Mouse (Mus musculus) midbrain, postnatal 0 days (tissue): Measurements from ENCODE around the gene Ermp1. TPM values are rescaled to one million over a fixed set of nuclear protein-coding genes. Genes with fewer than 3 reads are reported as not detected.

Source experiments
- ATAC-seq: fragments of 200-750 bp; cut with Nextera tagmentation; 2 replicates; pipeline ENCODE4 v1.8.0; 2017; ENCODE audit warnings: moderate number of reproducible peaks, mild to moderate bottlenecking, moderate TSS enrichment, moderate library complexity; ENCODE audit not compliant: low FRiP score
- DNase-seq: peaks from one replicate; pipeline ENCODE4 v3.0.0-alpha.2; 2015; ENCODE audit warnings: low spot score
- H3K27ac ChIP-seq: fragments of 300-500 bp; sonication (generic); 2 replicates; pipeline ENCODE4 v1.5.1; 2014; ENCODE audit warnings: low read depth, mild to moderate bottlenecking, low read length, mixed read lengths
- H3K27me3 ChIP-seq: fragments of 300-500 bp; sonication (generic); 2 replicates; pipeline ENCODE4 v1.6.1; 2014; ENCODE audit warnings: low read length, control low read depth, mixed read lengths; ENCODE audit not compliant: insufficient read depth
- H3K36me3 ChIP-seq: fragments of 300-500 bp; sonication (generic); 2 replicates; pipeline ENCODE4 v1.6.1; 2014; ENCODE audit warnings: low read length, control low read depth, mixed read lengths; ENCODE audit not compliant: insufficient read depth
- H3K4me1 ChIP-seq: fragments of 300-500 bp; sonication (generic); 2 replicates; pipeline ENCODE4 v1.6.1; 2014; ENCODE audit warnings: mild to moderate bottlenecking, control low read depth, antibody characterized with exemption, low read length, mixed read lengths; ENCODE audit not compliant: insufficient read depth
- H3K4me2 ChIP-seq: fragments of 300-500 bp; sonication (generic); 2 replicates; pipeline ENCODE4 v1.6.1; 2014; ENCODE audit warnings: low read depth, mild to moderate bottlenecking, low read length, mixed read lengths; ENCODE audit not compliant: poor library complexity, severe bottlenecking
- H3K4me3 ChIP-seq: fragments of 300-500 bp; sonication (generic); 2 replicates; pipeline ENCODE4 v1.5.1; 2014; ENCODE audit warnings: low read depth, mild to moderate bottlenecking, low read length, moderate library complexity
- H3K9ac ChIP-seq: fragments of 300-500 bp; sonication (generic); replicated peaks from 2 replicates; pipeline ENCODE4 v1.6.1; 2014; ENCODE audit warnings: mild to moderate bottlenecking, low read length, moderate library complexity, mixed read lengths; ENCODE audit not compliant: poor library complexity, severe bottlenecking
- H3K9me3 ChIP-seq: fragments of 300-500 bp; sonication (generic); 2 replicates; pipeline ENCODE4 v1.6.1; 2016; ENCODE audit warnings: low read length, control low read depth
- CTCF ChIP-seq: IDR thresholded peaks from 2 replicates; pipeline ENCODE4 v1.5.1; 2016; ENCODE audit warnings: antibody characterized with exemption, mild to moderate bottlenecking
- WGBS: fragments of 180-500 bp; shearing (Covaris S2); extraction: QIAGEN DNeasy Blood & Tissue Kit; methylation state at CpG from one replicate; pipeline ENCODE4 v1.1.7; 2014; 5-methylcytosine and 5-hydroxymethylcytosine counted together
- polyA plus RNA-seq: library from polyadenylated mRNA; unstranded; fragments of >200 nt; fragmentation: Nextera tagmentation; extraction: Ambion mirVana; gene quantifications from 2 replicates; pipeline ENCODE4 v1.2.1, GENCODE M21; 2015
- total RNA-seq: library from RNA; depleted of rRNA; stranded (reverse); fragments of >200 nt; gene quantifications from 2 replicates; pipeline ENCODE4 v1.2.3, GENCODE M21; 2014

Ermp1 gene
- total and polyA plus RNA-seq, 2 experiments from 2014 or later: 9.6 to 15.8 TPM

DNA sequence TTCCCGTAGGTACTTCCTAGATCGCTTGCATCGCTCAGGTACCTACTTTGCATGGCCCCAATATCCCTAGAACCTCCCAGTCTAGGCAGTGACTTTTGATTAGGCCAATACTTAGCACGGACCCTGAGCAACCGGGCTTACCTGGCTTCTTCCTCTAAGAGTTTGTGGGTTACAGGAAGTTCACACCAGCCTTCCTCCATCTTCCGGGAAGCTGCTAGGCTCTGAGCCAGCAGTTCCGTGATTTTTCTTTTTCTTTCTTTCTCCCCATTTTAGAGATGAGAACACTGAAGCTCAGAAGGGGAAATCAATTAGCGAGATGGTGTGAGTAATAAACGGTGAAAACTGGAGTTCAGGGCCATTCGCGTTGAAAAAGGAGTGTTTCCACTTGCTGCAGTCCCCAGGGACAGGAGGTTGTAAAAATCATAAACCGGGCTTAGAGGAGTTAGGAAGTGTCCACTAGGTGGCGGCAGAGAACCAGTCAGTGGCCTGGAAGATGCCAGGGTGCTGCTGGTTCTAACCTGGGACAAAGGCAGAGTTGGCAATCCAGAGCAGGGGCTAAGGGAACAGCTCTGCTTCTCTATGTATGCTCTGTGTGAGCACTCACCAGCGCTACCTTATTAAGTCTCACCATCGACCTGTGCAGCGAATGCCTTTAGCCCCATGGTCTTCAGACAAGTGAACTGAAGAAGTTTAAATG is 35.8 kb upstream of the Ermp1 start:
- Histone ChIP-seq H3K4me3 (no peak overlapping the region), H3K4me1 (no peaks in the 10 kb centered on the region), H3K9me3 (no peaks in the 10 kb centered on the region), H3K9ac (no peak overlapping the region), H3K36me3 (no peaks in the 10 kb centered on the region), H3K27ac (no peak overlapping the region), H3K27me3 (no peaks in the 10 kb centered on the region), H3K4me2 (no peak overlapping the region)
- 55% methylated on average over 16 of the region's 16 CpGs for WGBS
- ATAC-seq: peak; percentile 58; the same call in 1 of the 2 replicates
- peak; percentile 88 for DNase-seq
- peak; percentile 90 for TF ChIP-seq CTCF

DNA sequence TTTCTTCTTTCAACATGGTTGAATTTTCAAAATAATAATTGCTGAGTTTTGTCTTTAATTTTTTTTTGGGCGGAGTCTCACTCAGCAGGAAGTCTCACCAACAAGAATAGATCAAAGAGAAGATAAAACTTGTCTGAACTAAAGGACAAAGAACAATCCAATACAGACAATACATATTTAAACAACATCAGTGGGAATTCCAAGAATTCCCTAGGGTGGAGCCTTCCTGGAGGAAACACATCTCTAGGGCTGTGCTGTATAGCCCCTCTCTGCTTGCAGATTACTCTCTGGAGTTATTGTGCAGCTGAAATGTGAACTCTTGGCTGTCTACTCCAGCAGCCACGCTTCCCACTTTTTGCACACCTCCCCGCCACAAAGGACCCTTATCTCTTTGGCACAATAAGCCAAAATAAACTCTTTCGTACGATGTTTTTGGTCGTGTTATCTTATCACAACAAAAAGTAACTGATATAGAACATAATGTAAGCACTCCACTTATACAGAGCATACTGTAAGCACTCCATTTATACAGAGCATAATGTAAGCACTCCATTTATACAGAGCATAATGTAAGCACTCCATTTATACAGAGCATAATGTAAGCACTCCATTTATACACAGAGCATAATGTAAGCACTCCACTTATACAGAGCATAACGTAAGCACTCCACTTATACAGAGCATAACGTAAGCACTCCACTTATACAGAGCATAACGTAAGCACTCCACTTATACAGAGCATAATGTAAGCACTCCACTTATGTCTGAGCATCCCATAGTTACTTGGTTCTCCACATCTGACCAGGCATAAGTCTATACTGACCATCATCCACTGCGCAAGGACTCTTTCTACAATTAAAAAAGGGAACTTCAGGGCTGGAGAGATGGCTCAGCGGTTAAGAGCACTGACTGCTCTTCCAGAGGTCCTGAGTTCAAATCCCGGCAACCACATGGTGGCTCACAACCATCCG is 32.3 kb upstream of the Ermp1 start:
- 83% methylated on average over 13 of the region's 13 CpGs for WGBS
- ATAC-seq: no peak

DNA sequence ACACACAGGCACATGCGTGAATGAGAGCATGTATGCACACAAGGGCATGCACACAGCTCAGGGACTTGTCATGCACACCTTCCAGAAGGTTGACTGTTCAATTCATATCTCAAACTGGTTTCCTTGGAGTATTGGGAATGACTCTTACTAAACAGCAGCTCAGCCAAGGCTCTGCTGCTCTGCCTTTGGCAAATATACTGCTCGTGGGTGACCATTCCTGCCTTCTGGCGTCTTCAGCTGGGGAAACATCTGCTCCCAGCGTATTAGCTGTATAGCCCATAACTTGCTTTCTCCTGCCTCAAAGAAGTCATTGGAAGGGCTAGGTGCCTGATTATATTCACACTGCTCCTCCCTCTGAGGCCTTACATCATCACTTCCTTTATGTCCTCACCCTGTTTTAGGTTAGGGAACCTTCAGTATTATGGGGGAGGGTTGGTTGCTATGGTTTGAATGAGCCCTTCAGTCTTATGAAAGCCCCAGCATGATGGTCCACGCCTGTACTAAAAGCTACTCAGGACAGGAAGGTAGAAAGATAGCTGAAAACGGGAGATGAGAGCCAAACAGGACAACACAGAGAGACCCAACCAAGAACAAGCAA is 30.1 kb upstream of the Ermp1 start:
- Histone ChIP-seq H3K9me3 (no peaks in the 10 kb centered on the region), H3K27me3 (no peaks in the 10 kb centered on the region), H3K4me3 (no peak overlapping the region), H3K4me1 (no peaks in the 10 kb centered on the region), H3K9ac (no peak overlapping the region), H3K27ac (no peak overlapping the region), H3K36me3 (no peaks in the 10 kb centered on the region), H3K4me2 (no peak overlapping the region)
- WGBS: 92% methylated on average over 6 of the region's 6 CpGs
- ATAC-seq (no peak), DNase-seq (no peak)
- no peak for TF ChIP-seq CTCF

More for the DNA sequence above, 32.3 kb upstream of the Ermp1 start:
- no peaks in the 10 kb centered on the region for H3K9me3 ChIP-seq
- no peak overlapping the region for H3K9ac ChIP-seq
- H3K4me2 ChIP-seq: no peak overlapping the region
- H3K4me1 ChIP-seq: no peaks in the 10 kb centered on the region
- no peak overlapping the region for H3K27ac ChIP-seq
- H3K27me3 ChIP-seq: no peaks in the 10 kb centered on the region
- no peaks in the 10 kb centered on the region for H3K36me3 ChIP-seq
- no peak for DNase-seq
- no peak overlapping the region for H3K4me3 ChIP-seq
- no peak for TF ChIP-seq CTCF

DNA sequence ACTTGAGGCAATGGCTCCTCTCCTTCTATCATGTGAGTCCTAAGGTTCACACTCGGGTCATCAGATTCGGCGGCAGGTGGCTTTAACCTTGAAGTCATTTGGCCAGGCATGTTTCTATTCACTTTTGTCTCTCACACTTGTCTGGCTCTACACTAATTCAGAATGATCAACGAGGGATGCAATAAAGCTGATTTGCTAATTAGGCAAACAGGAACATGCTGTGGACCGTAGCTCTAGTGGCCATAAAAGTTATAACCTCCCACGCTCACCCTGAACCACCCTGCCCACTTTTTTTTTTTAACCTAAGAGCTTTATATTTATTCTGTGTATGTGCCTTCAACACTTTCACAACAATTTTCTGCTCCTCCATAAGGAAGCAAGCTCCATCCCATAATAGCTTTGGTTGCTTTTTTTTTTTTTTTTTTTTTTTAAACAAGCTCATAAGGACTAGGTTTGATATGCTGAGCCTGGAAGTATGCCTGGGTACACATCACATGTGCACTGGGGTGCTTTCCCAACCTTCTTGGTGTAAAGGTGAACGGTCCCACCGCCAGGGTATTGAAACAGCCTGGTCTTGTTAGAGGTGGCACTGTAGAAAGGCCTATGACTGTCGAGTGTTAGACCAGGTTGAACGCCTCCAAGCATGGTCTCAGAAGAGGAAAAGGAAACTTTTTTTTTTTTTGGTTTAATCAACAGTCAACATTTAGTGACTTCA is 28.4 kb upstream of the Ermp1 start:
- ATAC-seq (no peak), DNase-seq (no peak)
- Histone ChIP-seq H3K27me3 (no peaks in the 10 kb centered on the region), H3K36me3 (no peaks in the 10 kb centered on the region), H3K4me2 (no peak overlapping the region), H3K9ac (no peak overlapping the region), H3K27ac (no peak overlapping the region), H3K4me3 (no peak overlapping the region), H3K9me3 (no peaks in the 10 kb centered on the region), H3K4me1 (no peaks in the 10 kb centered on the region)
- no peak for TF ChIP-seq CTCF
- 89% methylated on average over 10 of the region's 10 CpGs for WGBS

DNA sequence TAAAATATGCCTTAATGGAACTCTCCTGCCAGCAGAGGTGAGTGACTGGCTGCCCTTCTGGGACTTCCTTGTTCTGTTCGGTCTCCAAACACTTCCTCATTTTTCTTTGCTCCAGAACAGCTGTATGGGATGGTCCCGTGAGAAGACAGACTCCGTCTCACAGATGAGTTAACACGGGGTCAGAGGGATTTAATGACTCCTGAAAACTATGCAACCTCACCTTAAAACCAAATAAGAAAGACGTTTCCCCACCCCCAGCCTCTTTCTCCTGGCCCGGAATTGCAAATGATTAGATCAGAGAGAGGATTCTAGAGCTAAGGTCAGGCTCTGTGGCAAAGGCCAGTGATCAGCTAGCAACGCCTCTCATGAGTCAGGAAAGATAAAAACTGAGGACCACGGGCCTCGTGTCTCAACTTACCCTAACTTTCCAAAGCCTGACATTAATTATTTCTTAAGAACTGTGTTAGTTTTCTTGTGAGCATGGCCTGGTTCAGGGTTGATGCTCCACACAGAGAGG is 27.4 kb upstream of the Ermp1 start:
- H3K4me3 ChIP-seq: no peak overlapping the region

More for the DNA sequence above, 27.4 kb upstream of the Ermp1 start:
- ATAC-seq (no peak), DNase-seq (no peak)
- WGBS: 75% methylated on average over 9 of the region's 9 CpGs
- Histone ChIP-seq H3K27me3 (no peaks in the 10 kb centered on the region), H3K4me2 (no peak overlapping the region), H3K36me3 (no peaks in the 10 kb centered on the region), H3K9me3 (no peaks in the 10 kb centered on the region), H3K4me1 (no peaks in the 10 kb centered on the region), H3K9ac (no peak overlapping the region), H3K27ac (no peak overlapping the region)
- no peak for TF ChIP-seq CTCF
